Mouse (Mus musculus) heart, adult 9 months (tissue): ENCODE data around the gene Olfr221.
"Not testable (repeated sequence)": the region's sequence is repeated elsewhere in the genome, so short reads cannot be mapped to it uniquely, and the experiment has no call there.

Experiments used
- DNase-seq, 2 experiments: peaks; one replicate each; pipeline ENCODE4 v3.0.0; 2022; ENCODE audit warnings: low spot score in 2 of 2

Olfr221 gene

DNA sequence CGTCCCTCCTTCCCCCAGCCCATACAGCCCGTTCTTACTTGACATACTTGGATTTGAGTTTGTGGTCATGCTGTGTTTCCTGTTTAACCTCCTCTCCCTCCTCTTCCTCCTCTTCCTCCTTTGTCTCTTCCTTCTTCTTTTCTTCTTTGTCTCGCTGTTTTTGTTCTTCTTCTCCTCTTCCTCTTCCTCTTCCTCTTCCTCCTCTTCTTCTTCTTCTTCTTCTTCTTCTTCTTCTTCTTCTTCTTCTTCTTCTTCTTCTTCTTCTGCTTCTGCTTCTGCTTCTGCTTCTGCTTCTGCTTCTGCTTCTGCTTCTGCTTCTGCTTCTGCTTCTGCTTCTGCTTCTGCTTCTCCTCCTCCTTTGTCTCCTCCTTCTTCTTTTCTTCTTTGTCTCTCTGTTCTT lies at the start of gene Olfr221:
Gene Olfr221, minus strand, starts transcription at position 101 of the 400 bp plus-strand sequence.
- not testable (repeated sequence) for DNase-seq

DNA sequence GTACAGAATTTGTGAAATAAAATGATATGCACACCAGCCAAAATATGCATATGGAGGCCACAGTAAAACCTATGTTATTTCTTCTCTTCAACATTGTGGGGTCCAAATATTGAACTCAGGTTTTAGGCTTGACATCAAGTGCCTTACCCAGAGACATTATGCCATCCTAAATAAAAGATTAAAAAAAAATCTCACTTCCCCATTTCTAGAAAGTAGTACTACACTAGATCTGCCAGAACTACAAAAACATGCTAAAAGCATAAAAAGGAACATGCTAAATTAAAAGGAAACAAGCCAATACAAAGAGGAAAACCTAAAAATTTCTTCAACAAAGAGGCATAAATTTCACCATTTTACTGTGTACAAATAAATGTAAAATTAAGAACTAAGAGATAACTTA lies 40.8 kb upstream of the Olfr221 start:
- no peak for DNase-seq

GRCm38 (mm10) chr14:52071599-52072137 lies 29.4 kb upstream of the Olfr221 start:
- DNase-seq: no peak

DNA sequence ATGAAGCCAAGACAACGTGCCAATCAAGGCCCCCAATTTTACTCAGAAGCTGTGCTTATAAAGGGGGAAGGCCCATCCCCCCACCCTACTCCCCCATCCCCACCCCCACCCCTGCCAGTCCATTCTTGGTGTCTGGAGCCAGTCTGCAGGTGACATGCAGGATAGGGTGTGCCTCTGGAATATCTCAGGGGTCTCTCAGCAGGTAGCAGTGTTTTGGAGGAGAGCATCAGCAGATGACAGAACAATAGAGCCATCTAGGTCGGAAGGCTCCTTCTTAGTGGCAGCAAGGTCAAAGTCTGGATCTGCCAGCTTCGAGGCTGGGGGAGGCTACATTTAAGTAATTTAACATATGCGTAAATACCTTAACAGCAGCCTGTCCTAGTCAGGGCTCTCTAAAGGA lies 23.9 kb upstream of the Olfr221 start:
- no peak for DNase-seq

GRCm38 (mm10) chr14:52061798-52062197 lies 19.5 kb upstream of the Olfr221 start:
- no peak for DNase-seq

- DNase-seq: no peak
Measured at GRCm38 (mm10) chr14:52060800-52061199, 18.5 kb upstream of the Olfr221 start.

DNA sequence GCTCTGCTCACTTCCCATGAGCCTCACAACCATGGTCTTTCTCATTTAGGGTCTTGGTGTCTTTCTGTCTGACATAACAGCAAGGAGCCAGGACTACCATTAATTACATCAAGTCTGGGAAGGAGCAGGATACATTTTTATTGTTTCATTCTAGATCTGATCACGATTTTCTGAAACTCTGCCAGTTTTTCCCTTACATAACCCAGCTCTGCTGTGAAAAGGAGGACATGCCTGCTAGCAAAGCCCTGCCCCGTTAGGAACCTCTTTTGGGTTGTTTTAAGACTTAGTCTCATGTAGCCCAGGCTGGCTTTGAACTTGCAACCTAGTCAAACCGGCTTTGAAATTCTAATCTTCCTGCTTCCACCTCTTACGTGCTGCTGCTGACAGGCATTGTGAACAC lies 17.7 kb upstream of the Olfr221 start:
- no peak for DNase-seq

- not testable (repeated sequence) for DNase-seq
Measured at GRCm38 (mm10) chr14:52052720-52053119, 10.5 kb upstream of the Olfr221 start.

DNA sequence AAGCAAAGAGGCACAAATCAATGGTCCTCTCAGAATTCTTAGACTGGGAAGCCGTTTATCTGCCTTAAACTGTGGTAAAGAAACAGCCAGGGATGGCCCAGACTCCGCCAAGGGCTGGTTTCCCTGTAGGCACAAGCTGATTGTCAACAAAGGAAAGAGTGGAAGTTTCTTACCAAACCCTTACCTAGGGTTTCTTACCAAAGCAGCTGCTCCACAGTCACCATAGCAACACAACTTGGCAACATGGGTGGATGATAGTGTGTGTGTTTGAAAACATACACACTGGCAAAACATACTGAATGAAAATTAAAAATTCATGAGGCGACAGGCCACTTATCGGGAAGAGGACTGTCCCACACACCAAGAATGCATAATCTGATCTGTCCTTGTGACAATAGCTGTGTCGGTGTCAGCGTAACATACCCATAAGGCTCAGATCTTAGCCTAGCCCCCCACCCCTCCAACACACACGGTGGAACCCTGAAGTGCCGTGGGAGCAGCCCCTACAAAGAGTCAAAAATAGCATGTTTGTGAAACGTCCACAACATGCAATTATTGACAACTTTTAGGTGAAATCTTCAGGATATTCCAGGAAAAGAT lies 3.8 kb upstream of the Olfr221 start:
- no peak for DNase-seq

- no peak for DNase-seq
Measured at GRCm38 (mm10) chr14:52044901-52045678, 2.8 kb upstream of the Olfr221 start.

DNA sequence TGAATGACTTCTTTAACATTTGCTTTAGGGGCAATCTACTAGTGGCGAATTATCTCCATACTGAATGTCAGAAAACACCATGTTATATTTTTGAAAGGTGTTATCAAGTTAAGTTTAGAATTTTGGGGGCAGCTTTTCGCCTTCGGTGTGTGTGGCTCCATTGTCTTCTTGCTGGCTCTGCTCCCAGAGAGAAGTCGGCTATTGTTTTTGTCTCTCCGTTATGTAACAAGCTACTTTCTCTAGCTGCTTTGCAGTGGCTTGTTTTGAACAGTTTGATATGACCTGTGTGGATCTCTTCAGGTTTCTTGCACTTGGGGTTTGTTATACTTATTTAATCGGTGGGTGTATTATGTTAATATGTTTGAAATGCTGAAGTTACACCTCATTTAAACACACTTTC lies 1.2 kb upstream of the Olfr221 start:
- peak; percentile 29 to 40 for DNase-seq

- DNase-seq: no peak
Measured at GRCm38 (mm10) chr14:52039332-52039731, 2.9 kb downstream of the Olfr221 start.

GRCm38 (mm10) chr14:52035926-52036325 lies 6.3 kb downstream of the Olfr221 start:
- DNase-seq: no peak

DNA sequence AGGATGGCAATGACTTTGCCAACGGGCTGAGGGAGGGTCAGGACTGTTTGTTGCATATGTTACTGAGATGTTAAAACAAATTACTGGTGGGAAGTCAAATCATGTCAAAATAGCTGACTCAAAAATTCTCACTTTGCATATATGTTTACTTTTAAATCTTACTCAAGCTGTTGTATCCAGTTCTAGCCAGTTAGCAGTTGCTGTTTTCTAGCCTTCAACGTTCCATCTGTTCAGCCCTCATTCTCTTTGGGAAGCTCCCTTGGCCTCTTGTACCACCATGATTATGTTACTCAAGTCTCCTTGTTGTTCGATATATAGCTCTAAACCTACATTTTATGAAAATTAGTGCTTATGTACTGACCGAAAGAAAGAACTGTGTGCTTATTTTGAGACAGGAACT lies 15.9 kb downstream of the Olfr221 start:
- no peak for DNase-seq

- DNase-seq: no peak
Measured at GRCm38 (mm10) chr14:52024133-52024532, 18.1 kb downstream of the Olfr221 start.

GRCm38 (mm10) chr14:52022709-52023459 lies 19.4 kb downstream of the Olfr221 start:
- peak; percentile 84 to 88 for DNase-seq

GRCm38 (mm10) chr14:52022244-52022708 lies 20.0 kb downstream of the Olfr221 start:
- no peak for DNase-seq

DNA sequence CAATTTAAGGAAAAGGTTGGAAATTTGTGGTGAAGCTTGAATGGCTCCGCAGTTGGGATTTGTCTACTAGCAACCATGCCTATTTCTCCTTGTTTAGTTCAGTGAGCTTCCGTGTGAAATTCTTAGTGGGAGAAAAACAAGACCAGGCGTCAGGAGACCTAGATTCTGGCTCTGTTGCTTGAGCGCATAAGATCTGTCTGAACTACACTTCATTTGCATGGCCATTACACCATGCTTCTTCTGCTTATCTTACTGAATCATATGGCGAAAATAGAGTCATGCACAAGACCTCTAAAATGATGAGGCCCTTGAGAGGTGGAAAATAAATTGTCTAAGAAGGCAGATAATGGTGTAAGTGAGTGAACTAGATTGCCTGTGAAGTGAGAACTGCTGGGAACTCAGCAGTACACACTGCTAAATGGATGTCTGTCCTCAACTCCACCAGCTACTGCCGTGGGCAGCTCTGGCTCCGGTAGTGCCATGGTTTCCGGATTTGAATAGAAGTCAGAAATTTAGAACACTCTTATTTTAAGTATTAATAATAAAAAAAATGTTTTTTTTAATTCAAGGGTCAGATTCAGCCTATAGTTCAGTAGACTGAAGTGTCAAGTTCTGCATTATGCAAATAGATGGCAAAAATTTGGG lies 20.6 kb downstream of the Olfr221 start:
- DNase-seq: no peak

- no peak for DNase-seq
Measured at GRCm38 (mm10) chr14:52021138-52021529, 21.1 kb downstream of the Olfr221 start.

DNA sequence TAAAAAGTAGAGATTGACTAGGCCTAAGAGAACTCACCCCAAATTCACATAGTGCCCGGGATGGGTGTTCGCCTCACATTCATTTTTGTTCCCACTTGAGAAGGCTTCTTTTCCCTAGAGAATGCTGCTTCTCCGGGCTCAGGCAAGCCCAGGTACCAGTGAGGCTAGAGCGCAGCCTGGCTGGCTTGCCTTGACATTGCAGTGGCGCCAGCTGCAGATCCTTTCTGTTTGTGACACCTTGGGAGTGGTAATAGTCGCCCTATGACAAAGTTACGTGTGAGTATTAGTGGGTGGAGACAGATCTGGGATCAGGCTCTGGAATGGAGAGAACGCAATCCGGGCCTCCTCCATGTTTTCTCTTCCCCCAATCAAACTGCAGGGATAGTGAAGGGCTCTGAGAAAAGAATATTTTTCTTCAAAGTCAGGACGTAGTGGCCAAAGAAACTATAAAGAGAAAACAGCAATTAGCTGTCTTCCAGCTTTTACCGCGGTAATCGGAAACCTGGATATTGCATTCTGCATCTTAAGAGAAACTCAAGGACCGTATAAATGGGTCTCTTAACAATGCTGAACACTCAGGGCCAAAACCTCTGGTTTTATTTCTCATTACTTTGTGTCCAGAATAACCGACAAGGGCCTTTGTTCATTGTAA lies 21.6 kb downstream of the Olfr221 start, which contains the start of gene Zfp219:
Gene Zfp219, minus strand, starts transcription at position 248 of the 652 bp plus-strand sequence.
- DNase-seq: peak; percentile 87 to 88
